Comparison of ENCODE assay signal across 9 mouse cellular contexts in genomic region chr11:52431594-52431993, GRCm38 (mm10). TPM values are rescaled to one million over a fixed set of nuclear protein-coding genes. Genes with fewer than 3 reads are reported as not detected.
A peak's percentile ranks its signal among the peaks of the same experiment; 100 is the strongest.
DNase-seq lines count a peak whose midpoint lies in the region.
"Had no signal": no experiment of that assay in that cellular context is flagged by ENCODE, and none has a peak within 500 bp of the region (broad histone marks: within the 10 kb centered on the region; RNA-seq: fewer than 3 reads in every experiment).

No protein-coding gene starts in this region.

- peak; percentile 66 to 75 for DNase-seq in cerebellum, postnatal 10 days
- no peak for DNase-seq in cerebellum, adult 8-10 months
- DNase-seq in layer of hippocampus, adult 9-11 months: peak; percentile 25
- no peak for DNase-seq in layer of hippocampus, postnatal 36 days
- peak; percentile 34 for DNase-seq in 3134 (ENCODE audit: extremely low read depth, insufficient read length, low spot score)
- DNase-seq in kidney, postnatal 10 days: peak; percentile 22
- no peak for DNase-seq in urinary bladder, adult 18-20 months (ENCODE audit: low spot score in 2 of 2)
- no peak for DNase-seq in cerebellum, postnatal 36 days
- DNase-seq: B cell, adult 2 months had no signal

RNA-seq across cellular contexts. Expression of gene 9530068E07Rik, which starts 35.4 kb away (rescaled TPM):
- total RNA-seq in layer of hippocampus, postnatal 36 days (2021): 10 to 100 TPM; 66.6 to 69.5 TPM

Comparison
In these comparisons a context has a peak if more than half of its experiments do, and no peak if none do; other contexts are left out.
1. DNase-seq: peak in cerebellum, postnatal 10 days (2 of 2), layer of hippocampus, adult 9-11 months (single experiment), 3134 (single experiment) and kidney, postnatal 10 days (single experiment); none in cerebellum, adult 8-10 months (single experiment), layer of hippocampus, postnatal 36 days (0 of 2), urinary bladder, adult 18-20 months (0 of 2) and cerebellum, postnatal 36 days (0 of 2).